Mouse (Mus musculus): ENCODE data around the gene Ext2. TPM values are rescaled to one million over a fixed set of nuclear protein-coding genes. Genes with fewer than 3 reads are reported as not detected.

Ext2 gene
- polyA plus RNA-seq, 1 experiment from 2014 or later: 82.8 TPM

DNA sequence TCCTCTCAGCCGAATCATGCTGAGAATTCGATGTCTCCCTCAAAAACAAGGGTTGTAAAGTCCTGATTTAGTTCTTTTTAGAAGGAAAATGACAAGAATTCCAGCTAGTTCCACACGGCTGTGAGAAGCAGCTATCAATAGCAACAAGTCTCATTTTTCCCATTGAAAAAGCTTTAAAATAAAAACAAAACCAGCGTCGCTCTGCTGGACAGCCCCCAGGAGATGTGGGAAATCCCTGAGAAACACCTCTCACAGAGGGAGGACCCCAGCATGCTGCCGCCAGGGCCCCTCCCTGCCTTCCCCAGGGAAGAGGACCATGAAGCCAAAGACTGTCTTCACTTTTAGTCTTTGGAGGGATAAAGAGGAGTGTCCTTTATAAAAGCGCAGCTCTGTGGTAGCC lies 21.3 kb downstream of the Ext2 start:
- 86% methylated on average over 7 of the region's 7 CpGs for whole genome bisulfite sequencing
- H3K36me3 ChIP-seq: peaks cover 32% of the 10 kb centered on the region

DNA sequence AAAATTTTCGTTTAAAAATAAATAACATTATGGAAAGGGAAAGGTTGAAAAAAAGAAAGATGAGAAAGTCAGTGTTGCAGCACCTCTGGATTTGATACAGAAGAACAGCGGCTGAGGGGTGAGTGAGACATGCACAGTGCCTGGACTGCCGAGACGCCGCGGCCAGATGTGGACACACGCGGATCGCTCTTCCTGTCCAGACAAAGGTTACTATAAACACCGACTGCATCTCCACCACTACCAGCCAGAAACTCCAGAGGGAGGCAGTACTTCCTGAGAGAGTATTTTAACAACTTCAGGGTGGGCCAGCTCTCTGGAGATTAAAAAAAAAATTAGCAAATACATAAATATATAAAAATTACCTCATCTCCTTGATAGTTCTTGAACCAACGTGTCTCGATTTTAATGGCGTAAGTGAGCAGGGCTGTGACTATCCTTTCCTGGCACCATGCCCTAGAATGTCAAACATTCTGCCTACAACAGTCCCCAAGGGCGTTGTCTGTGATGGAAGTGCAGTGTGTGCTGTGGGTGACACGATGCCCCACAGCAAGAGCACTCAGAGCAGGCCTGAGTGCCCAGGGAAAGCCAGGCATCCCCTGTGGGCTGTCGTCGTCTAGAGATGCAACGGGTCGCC lies 25.1 kb downstream of the Ext2 start:
- 80% methylated on average over 19 of the region's 19 CpGs for WGBS
- Histone ChIP-seq H3K9me3 (no peaks in the 10 kb centered on the region), H3K4me3 (no peak overlapping the region), H3K27ac (no peak overlapping the region), H3K4me1 (peaks cover 3% of the 10 kb centered on the region; the same call in 1 of the 2 replicates), H3K27me3 (ENCODE audit: insufficient read depth, poor library complexity, severe bottlenecking) (no peaks in the 10 kb centered on the region), H3K36me3 (peaks cover 40% of the 10 kb centered on the region)
- DNase-seq (ENCODE audit: low spot score): no peak

More for the DNA sequence above, 21.3 kb downstream of the Ext2 start:
- Histone ChIP-seq H3K9me3 (no peaks in the 10 kb centered on the region), H3K27me3 (ENCODE audit: insufficient read depth, poor library complexity, severe bottlenecking) (no peaks in the 10 kb centered on the region), H3K4me1 (peaks cover 2% of the 10 kb centered on the region; the same call in 1 of the 2 replicates), H3K4me3 (no peak overlapping the region), H3K27ac (no peak overlapping the region)
- DNase-seq (ENCODE audit: low spot score): no peak

DNA sequence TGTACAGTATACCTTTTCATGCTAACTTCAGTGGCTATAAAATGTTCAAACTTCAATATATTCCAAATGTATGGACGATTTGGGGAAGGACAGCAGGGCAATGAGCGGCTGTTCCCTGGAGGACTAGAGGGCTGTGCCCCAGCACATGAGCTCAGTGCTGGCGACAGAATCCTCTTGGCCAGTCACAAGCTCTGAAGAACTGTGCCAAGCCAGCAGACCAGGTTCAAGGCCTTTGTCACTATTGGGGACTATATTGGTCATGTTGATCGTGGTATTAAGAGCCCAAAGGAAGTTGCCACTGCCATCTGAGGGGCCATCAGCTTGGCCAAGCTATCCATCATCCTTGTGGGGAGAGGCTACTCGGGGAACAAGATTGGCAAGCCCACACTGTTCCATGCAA lies 28.0 kb downstream of the Ext2 start:
- DNase-seq (ENCODE audit: low spot score): no peak
- Histone ChIP-seq H3K27me3 (ENCODE audit: insufficient read depth, poor library complexity, severe bottlenecking) (no peaks in the 10 kb centered on the region), H3K27ac (no peak overlapping the region), H3K4me3 (no peak overlapping the region), H3K9me3 (no peaks in the 10 kb centered on the region), H3K36me3 (peaks cover 49% of the 10 kb centered on the region), H3K4me1 (peaks cover 12% of the 10 kb centered on the region)
- 84% methylated on average over 5 of the region's 5 CpGs for WGBS

DNA sequence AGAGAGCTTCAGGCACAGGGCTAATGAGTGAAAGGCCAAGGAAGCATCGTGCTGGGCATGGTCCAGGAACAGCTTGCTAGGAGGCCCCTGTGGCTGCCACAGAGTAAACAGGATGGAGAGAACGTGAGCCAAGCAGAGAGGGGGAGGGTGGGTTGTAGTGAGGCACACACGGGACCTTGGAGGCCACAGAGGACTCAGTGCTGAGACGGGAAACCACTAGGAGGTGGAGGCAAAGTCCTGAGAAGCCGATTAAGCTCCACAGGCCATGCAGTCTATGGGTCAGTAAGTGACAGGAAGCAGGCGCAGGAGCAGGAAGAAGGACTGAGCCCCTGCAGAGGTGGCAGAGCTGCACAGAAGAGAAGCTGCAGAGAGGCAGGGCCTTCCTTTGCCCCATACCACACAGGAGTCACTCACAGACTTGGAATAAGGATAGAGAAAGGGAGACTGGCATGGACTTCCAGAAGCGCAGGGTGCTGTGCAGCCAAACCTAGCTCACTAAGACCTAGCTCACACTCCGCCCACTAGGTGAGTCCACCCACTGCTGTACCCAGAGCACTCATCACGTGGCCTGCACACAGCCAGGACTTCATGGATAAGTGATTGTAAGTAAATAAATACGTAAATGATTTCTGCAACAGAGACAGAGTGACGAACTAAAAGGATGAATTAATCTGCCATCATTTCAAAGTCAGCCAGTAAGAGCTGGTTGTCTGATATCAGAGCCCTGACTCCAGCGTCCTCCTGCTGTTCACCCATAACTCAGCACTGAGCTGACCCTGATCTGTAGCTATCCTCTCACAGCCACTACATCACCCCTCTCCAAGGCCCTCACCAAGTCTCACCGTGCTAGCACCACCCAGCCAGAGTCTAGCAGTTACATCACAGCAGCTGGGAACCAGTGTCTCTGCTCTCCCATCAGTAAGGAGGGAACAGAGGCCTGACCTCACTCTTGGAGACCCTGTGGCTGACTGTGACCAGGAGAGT lies 30.6 kb downstream of the Ext2 start:
- Histone ChIP-seq H3K4me3 (no peak overlapping the region), H3K9me3 (no peaks in the 10 kb centered on the region), H3K36me3 (peaks cover 46% of the 10 kb centered on the region), H3K27me3 (ENCODE audit: insufficient read depth, poor library complexity, severe bottlenecking) (no peaks in the 10 kb centered on the region), H3K4me1 (peaks cover 9% of the 10 kb centered on the region), H3K27ac (peak overlapping the region; percentile 59)
- DNase-seq (ENCODE audit: low spot score): no peak
- WGBS: 50% methylated on average over 13 of the region's 13 CpGs

DNA sequence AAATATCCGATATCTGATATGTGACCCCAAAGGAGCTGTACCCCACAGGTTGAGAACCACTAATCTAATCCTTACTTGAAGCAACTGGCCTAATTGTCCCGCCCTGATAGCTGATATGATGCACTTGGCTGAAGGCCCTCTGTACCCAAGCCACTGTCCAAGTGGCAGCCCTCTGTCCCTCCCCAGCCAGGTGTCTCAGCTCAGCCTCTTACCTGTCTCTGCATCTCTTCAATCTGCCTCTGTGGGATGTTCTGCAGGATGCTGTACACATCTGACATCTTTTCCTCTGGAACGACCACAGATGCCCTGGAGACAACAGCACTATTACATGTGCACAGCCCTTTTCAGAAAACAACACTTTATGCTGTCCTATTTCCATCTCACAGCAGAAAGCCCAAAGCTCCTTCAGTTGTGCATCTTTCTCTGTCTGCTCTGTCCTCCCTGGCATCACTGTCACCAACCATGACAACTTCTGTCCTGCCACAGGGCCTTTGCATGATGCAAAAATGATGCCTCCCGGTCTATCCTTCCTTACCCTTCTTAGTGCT lies 31.5 kb downstream of the Ext2 start:
- no peaks in the 10 kb centered on the region for H3K9me3 ChIP-seq
- peaks cover 42% of the 10 kb centered on the region for H3K36me3 ChIP-seq
- H3K27ac ChIP-seq: peak overlapping the region; percentile 7; the same call in 1 of the 2 replicates
- peaks cover 13% of the 10 kb centered on the region for H3K4me1 ChIP-seq
- H3K27me3 ChIP-seq (ENCODE audit: insufficient read depth, poor library complexity, severe bottlenecking): no peaks in the 10 kb centered on the region
- no peak for DNase-seq (ENCODE audit: low spot score)
- no peak overlapping the region for H3K4me3 ChIP-seq
- WGBS: 82% methylated on average over 4 of the region's 4 CpGs

DNA sequence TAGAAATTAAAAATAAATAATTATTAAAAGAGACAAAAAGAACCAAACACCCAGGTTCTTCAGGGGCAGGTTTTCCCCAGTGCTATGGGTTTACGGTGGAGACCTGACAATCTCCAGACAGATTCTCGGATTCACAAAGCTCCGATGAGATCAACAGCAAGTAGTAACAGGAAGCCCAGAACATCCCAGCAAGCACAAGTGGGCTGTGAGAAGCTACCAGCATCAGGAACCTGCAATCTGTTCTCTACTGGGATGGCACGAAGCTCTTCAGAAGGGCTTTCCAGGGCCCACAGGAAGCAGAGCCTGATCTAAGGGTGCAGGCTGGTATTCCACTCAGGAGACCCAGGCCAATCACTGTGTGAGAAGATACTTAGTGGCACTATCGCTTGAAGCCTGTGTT lies 33.8 kb downstream of the Ext2 start:
- Histone ChIP-seq H3K36me3 (peaks cover 20% of the 10 kb centered on the region), H3K4me3 (no peak overlapping the region), H3K9me3 (no peaks in the 10 kb centered on the region), H3K27ac (no peak overlapping the region), H3K4me1 (peaks cover 22% of the 10 kb centered on the region), H3K27me3 (ENCODE audit: insufficient read depth, poor library complexity, severe bottlenecking) (no peaks in the 10 kb centered on the region)
- DNase-seq (ENCODE audit: low spot score): no peak
- WGBS: 75% methylated on average over 5 of the region's 5 CpGs

DNA sequence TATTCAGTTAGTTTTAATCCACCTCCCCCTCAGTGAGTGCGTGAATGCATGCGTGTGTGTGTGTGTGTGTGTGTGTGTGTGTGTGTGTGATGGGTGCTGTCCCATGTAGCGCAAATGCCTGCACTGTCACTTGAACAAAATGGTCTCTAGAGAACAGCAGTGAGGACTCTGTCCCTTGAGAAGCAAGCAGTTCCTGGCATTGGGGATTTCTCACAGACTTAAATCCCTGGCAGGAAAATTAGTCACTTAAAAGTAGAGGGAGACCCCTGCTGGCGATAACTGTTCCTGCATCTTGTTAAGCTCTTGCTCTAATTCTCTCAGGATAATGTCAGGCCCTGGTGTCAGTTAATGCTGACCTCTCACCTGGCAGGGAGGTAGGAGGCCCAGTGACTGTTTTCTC lies 36.2 kb downstream of the Ext2 start:
- peaks cover 15% of the 10 kb centered on the region for H3K36me3 ChIP-seq
- no peak overlapping the region for H3K4me3 ChIP-seq
- H3K27ac ChIP-seq: no peak overlapping the region
- no peak for DNase-seq (ENCODE audit: low spot score)
- no peaks in the 10 kb centered on the region for H3K9me3 ChIP-seq
- H3K27me3 ChIP-seq (ENCODE audit: insufficient read depth, poor library complexity, severe bottlenecking): no peaks in the 10 kb centered on the region
- H3K4me1 ChIP-seq: peaks cover 18% of the 10 kb centered on the region
- WGBS: 52% methylated on average over 4 of the region's 4 CpGs

DNA sequence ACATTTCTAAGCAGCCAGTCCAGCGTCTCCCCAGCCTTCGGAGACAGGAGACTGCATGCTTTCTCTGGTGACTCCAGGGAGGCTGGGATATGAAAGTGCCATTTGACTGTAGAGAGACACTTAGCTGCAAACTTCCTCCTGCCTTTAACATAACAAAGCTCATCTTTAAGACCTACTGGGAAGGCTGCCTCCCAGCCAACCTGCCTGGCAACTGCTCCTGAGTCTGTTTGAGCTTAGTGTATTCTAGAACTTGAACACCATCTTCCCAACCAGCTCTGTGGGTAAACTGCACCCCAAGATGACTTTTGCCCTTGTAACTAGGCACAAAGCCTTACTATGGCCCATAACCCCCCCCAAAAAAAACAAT lies 37.0 kb downstream of the Ext2 start:
- no peak overlapping the region for H3K4me3 ChIP-seq
- no peak overlapping the region for H3K27ac ChIP-seq
- WGBS: 43% methylated on average over 2 of the region's 2 CpGs
- H3K27me3 ChIP-seq (ENCODE audit: insufficient read depth, poor library complexity, severe bottlenecking): no peaks in the 10 kb centered on the region
- no peaks in the 10 kb centered on the region for H3K9me3 ChIP-seq
- DNase-seq (ENCODE audit: low spot score): no peak
- peaks cover 12% of the 10 kb centered on the region for H3K36me3 ChIP-seq
- H3K4me1 ChIP-seq: peaks cover 22% of the 10 kb centered on the region

DNA sequence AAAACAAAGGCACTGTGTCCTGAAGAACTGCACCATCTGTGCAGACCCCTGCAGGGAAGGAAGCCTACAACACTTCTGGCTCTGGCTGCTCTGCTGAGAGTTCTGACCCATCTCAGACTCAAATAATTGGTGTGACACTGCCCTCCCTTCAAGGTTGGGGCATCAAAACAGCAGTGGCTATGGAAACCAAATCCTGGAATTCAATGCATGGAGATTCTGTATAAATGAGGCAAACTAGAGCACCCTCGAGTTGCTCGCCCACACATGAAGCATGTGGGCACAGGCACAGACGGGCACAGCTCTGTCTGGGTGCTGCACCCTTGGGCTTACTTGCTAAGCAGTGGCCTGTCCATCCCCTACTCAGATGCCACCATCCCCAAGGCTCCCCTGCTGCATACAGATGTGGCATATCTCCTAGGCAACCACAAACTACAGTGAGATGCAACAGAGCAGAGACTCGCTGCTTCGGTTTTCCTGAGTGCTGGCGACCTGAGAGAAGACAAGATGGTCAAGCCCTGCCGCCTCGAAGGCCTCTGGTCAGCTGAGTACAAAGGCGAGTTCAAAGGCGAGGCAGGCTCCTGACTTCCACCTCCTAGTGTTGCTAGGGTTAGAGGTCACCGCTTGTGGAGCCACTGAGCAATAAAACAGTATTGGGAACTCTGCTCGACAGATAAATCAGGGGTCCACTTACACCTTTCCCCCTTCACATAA lies 37.5 kb downstream of the Ext2 start:
- Histone ChIP-seq H3K4me3 (no peak overlapping the region), H3K9me3 (no peaks in the 10 kb centered on the region), H3K4me1 (peaks cover 27% of the 10 kb centered on the region), H3K27ac (no peak overlapping the region), H3K27me3 (ENCODE audit: insufficient read depth, poor library complexity, severe bottlenecking) (no peaks in the 10 kb centered on the region), H3K36me3 (peaks cover 12% of the 10 kb centered on the region)
- no peak for DNase-seq (ENCODE audit: low spot score)
- 51% methylated on average over 12 of the region's 12 CpGs for WGBS

DNA sequence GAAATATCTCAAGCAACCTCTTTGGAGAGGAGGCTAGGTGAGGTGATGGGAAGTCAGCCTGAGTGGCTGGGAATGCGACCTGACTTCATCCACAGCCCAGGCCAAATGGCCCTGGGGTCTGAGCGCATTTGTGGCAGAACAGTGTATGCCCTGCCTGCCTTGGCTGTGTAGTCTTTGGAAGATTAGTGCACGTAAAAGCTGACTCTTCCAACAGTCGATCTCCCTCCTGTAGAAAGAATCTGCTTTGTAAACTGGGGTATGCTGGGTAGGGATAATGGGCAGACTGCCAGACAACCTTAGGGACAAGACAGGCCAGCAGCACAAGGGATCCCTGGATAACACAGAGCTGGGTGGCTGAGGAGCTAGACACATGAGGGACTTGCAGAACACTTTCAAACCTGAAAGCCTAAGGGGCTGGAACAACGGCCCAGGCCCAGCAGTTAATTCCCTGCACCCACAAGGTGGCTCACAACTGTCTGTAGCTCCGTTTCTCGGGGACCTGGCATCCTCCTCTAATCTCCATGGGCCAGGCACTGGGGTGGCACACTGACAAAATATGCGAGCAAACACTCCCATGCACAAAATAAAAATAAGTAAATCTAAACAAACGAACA lies 38.3 kb downstream of the Ext2 start:
- 84% methylated on average over 9 of the region's 9 CpGs for WGBS
- Histone ChIP-seq H3K27me3 (ENCODE audit: insufficient read depth, poor library complexity, severe bottlenecking) (no peaks in the 10 kb centered on the region), H3K4me1 (peaks cover 36% of the 10 kb centered on the region), H3K9me3 (no peaks in the 10 kb centered on the region), H3K4me3 (no peak overlapping the region), H3K27ac (no peak overlapping the region), H3K36me3 (peaks cover 4% of the 10 kb centered on the region; the same call in 1 of the 2 replicates)
- DNase-seq (ENCODE audit: low spot score): no peak

DNA sequence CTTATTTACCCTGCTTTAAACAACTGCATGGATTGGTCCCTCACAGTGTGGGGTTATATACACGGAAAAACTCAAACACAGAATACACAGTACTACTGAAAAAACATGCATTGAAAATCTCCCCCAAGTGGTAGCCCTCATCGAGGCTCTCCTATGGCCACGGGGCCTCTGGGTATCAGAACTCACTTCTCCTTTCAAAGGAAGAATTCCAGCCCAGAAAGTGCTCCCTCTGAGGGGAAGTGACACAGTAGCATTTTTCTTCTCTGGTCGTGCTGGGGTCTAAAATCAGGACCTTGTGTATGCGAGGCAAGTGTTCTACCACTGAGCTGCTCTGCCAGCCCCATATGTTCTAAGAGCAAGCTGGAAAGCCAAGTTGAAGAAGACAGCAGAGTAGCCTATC lies 39.7 kb downstream of the Ext2 start:
- H3K27me3 ChIP-seq (ENCODE audit: insufficient read depth, poor library complexity, severe bottlenecking): no peaks in the 10 kb centered on the region
- 65% methylated on average over 5 of the region's 5 CpGs for WGBS
- peaks cover 38% of the 10 kb centered on the region for H3K4me1 ChIP-seq

DNA sequence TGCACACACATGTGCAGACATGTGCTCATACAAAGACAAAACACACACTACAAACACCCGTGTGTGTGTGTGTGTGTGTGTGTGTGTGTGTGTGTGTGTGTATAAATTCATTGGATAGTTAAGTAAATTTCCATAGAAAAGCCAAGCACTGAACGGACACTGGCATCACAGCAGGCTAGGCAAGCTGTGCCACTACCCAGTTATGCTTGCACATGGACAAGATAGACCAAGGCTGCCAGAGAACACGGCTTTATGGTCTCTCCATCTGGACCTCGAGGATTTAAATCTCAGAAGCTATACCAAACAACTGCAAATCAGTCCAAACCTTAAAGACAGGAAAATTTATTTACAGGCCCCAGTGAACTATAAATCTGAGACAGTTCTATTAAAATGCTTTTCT lies 40.2 kb downstream of the Ext2 start:
- H3K4me1 ChIP-seq: peaks cover 41% of the 10 kb centered on the region
- no peaks in the 10 kb centered on the region for H3K27me3 ChIP-seq (ENCODE audit: insufficient read depth, poor library complexity, severe bottlenecking)
- peaks cover 3% of the 10 kb centered on the region; the same call in 1 of the 2 replicates for H3K36me3 ChIP-seq
- whole genome bisulfite sequencing: 86% methylated on average over 4 of the region's 4 CpGs
- no peak for DNase-seq (ENCODE audit: low spot score)
- no peak overlapping the region for H3K27ac ChIP-seq
- H3K4me3 ChIP-seq: no peak overlapping the region
- no peaks in the 10 kb centered on the region for H3K9me3 ChIP-seq

More for the DNA sequence above, 39.7 kb downstream of the Ext2 start:
- Histone ChIP-seq H3K9me3 (no peaks in the 10 kb centered on the region), H3K36me3 (peaks cover 3% of the 10 kb centered on the region; the same call in 1 of the 2 replicates), H3K4me3 (no peak overlapping the region), H3K27ac (no peak overlapping the region)
- DNase-seq (ENCODE audit: low spot score): no peak

All from heart, embryonic 10.5 days (tissue).